Mouse (Mus musculus) cortical plate, adult 2 months (tissue): ENCODE measurements around the gene Car5a. TPM values are rescaled to one million over a fixed set of nuclear protein-coding genes. Genes with fewer than 3 reads are reported as not detected.
A peak's percentile ranks its signal among the peaks of the same experiment; 100 is the strongest.

ENCODE experiments used
- H3K27ac ChIP-seq: fragments of 200-500 bp; 2 replicates; pipeline ENCODE4 v1.5.1; 2012; ENCODE audit warnings: low read length, control low read depth, inconsistent platforms; ENCODE audit not compliant: insufficient read depth
- H3K4me1 ChIP-seq: fragments of 200-500 bp; 2 replicates; pipeline ENCODE4 v1.6.1; 2011; ENCODE audit warnings: low read length; ENCODE audit not compliant: control insufficient read depth, insufficient read depth
- H3K4me3 ChIP-seq: fragments of 200-500 bp; 2 replicates; pipeline ENCODE4 v1.5.1; 2011; ENCODE audit warnings: mild to moderate bottlenecking, low read length, control low read depth; ENCODE audit not compliant: insufficient read depth
- CTCF ChIP-seq: fragments of 200-500 bp; IDR thresholded peaks from 2 replicates; pipeline ENCODE4 v1.5.1; 2011; ENCODE audit warnings: mild to moderate bottlenecking, control low read depth, low read length; ENCODE audit not compliant: insufficient read depth; ENCODE audit errors: extremely low read depth
- POLR2A ChIP-seq: fragments of 200-500 bp; IDR thresholded peaks from 2 replicates; pipeline ENCODE4 v1.6.1; 2011; ENCODE audit warnings: mild to moderate bottlenecking, low read length, control low read depth; ENCODE audit not compliant: insufficient read depth; ENCODE audit errors: extremely low read depth
- polyA plus RNA-seq: library from polyadenylated mRNA; depleted of rRNA; stranded (reverse); fragments of >200 nt; gene quantifications from 2 replicates; pipeline ENCODE4 v1.2.3, GENCODE M21; 2012

The Car5a gene
- polyA plus RNA-seq, 1 experiment: 0.29 TPM

- Histone ChIP-seq H3K4me3 (no peak overlapping the region), H3K4me1 (no peaks in the 10 kb centered on the region), H3K27ac (no peak overlapping the region)
- TF ChIP-seq CTCF (peak; percentile 28; the same call in 1 of the 2 replicates), POLR2A (no peak)
Measured at GRCm38 (mm10) chr8:121935341-121936294, 9.1 kb downstream of the Car5a start.

- no peak for TF ChIP-seq POLR2A
- no peak for TF ChIP-seq CTCF
- Histone ChIP-seq H3K4me1 (no peaks in the 10 kb centered on the region), H3K4me3 (no peak overlapping the region), H3K27ac (no peak overlapping the region)
Measured at GRCm38 (mm10) chr8:121934923-121935322, 9.8 kb downstream of the Car5a start.

GRCm38 (mm10) chr8:121934506-121934905 is 10.2 kb downstream of the Car5a start:
- Histone ChIP-seq H3K27ac (no peak overlapping the region), H3K4me3 (no peak overlapping the region), H3K4me1 (no peaks in the 10 kb centered on the region)
- TF ChIP-seq CTCF (peak; percentile 28; the same call in 1 of the 2 replicates), POLR2A (no peak)

- no peak overlapping the region for H3K27ac ChIP-seq
- no peak overlapping the region for H3K4me3 ChIP-seq
- TF ChIP-seq CTCF (peak; percentile 33; the same call in 1 of the 2 replicates), POLR2A (no peak)
- no peaks in the 10 kb centered on the region for H3K4me1 ChIP-seq
Measured at GRCm38 (mm10) chr8:121932668-121933520, 11.8 kb downstream of the Car5a start.

GRCm38 (mm10) chr8:121932026-121932667 is 12.6 kb downstream of the Car5a start:
- H3K4me1 ChIP-seq: no peaks in the 10 kb centered on the region
- no peak for TF ChIP-seq POLR2A
- no peak overlapping the region for H3K27ac ChIP-seq
- H3K4me3 ChIP-seq: no peak overlapping the region

- H3K4me3 ChIP-seq: no peak overlapping the region
- H3K27ac ChIP-seq: no peak overlapping the region
- TF ChIP-seq CTCF (no peak), POLR2A (no peak)
- no peaks in the 10 kb centered on the region for H3K4me1 ChIP-seq
Measured at GRCm38 (mm10) chr8:121931571-121931970, 13.1 kb downstream of the Car5a start.

GRCm38 (mm10) chr8:121930047-121930446 is 14.7 kb downstream of the Car5a start:
- H3K27ac ChIP-seq: no peak overlapping the region
- no peak overlapping the region for H3K4me3 ChIP-seq
- no peaks in the 10 kb centered on the region for H3K4me1 ChIP-seq
- TF ChIP-seq POLR2A (no peak), CTCF (no peak)

GRCm38 (mm10) chr8:121927316-121927715 is 17.4 kb downstream of the Car5a start:
- no peaks in the 10 kb centered on the region for H3K4me1 ChIP-seq
- H3K27ac ChIP-seq: no peak overlapping the region
- no peak overlapping the region for H3K4me3 ChIP-seq
- no peak for TF ChIP-seq POLR2A
- TF ChIP-seq CTCF: peak; percentile 73

GRCm38 (mm10) chr8:121926266-121926665 is 18.4 kb downstream of the Car5a start:
- TF ChIP-seq POLR2A (no peak), CTCF (no peak)
- H3K4me1 ChIP-seq: no peaks in the 10 kb centered on the region
- H3K27ac ChIP-seq: no peak overlapping the region
- H3K4me3 ChIP-seq: no peak overlapping the region

- TF ChIP-seq POLR2A: no peak
- peak; percentile 87 for TF ChIP-seq CTCF
- Histone ChIP-seq H3K4me3 (no peak overlapping the region), H3K4me1 (no peaks in the 10 kb centered on the region), H3K27ac (no peak overlapping the region)
Measured at GRCm38 (mm10) chr8:121925624-121926023, 19.1 kb downstream of the Car5a start.
